Mouse (Mus musculus) liver, postnatal 0 days (tissue): ENCODE data around the gene Ubl5.

Experiments used
- CTCF ChIP-seq: sonication (generic); IDR thresholded peaks from 2 replicates; pipeline ENCODE4 v1.5.1; 2016; ENCODE audit warnings: antibody characterized with exemption, low read depth
- EP300 ChIP-seq: IDR thresholded peaks from 2 replicates; pipeline ENCODE4 v1.6.1; 2016; ENCODE audit warnings: antibody characterized with exemption, low read depth, mild to moderate bottlenecking

GRCm38 (mm10) chr9:20672047-20672446 lies 29.4 kb downstream of the Ubl5 start:
- TF ChIP-seq EP300 (no peak), CTCF (no peak)
